Mouse (Mus musculus): ENCODE measurements around the gene Zfp423. TPM values are rescaled to one million over a fixed set of nuclear protein-coding genes. Genes with fewer than 3 reads are reported as not detected.

Zfp423 gene
- polyA plus RNA-seq, 1 experiment from 2014 or later, result 23.1 TPM

DNA sequence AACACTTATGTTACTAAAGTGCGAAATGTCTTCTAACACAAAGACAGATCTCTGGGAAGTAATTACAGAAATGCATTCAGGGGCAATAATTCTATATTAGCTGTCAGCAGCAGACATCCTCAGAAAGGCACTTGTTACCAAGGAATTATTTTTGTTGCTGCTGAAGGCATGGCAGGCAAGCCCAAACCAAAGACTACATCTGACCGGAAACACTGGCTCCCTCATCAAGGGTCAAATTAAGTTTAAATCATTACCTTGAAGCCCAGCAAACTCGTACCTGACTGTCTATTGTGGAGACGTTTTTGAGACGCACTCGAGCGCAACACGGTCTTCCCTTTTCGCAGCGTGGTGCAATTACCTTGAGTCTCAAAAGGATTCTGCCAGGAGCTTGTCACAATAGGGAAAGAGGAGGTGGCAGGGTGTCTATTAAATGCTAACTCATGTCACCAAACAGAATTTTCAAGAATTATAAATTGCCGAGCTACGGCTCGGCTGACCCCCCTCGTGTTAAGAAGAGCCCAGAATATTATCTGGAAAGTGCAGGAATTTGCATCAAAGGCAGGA, 86.3 kb downstream of the Zfp423 start:
- 0 out of 2 replicates have a peak, but pooled peaks cover 5% of the 10 kb centered on the region for H3K4me1 ChIP-seq (ENCODE audit: control insufficient read depth, insufficient read depth, low read length)

DNA sequence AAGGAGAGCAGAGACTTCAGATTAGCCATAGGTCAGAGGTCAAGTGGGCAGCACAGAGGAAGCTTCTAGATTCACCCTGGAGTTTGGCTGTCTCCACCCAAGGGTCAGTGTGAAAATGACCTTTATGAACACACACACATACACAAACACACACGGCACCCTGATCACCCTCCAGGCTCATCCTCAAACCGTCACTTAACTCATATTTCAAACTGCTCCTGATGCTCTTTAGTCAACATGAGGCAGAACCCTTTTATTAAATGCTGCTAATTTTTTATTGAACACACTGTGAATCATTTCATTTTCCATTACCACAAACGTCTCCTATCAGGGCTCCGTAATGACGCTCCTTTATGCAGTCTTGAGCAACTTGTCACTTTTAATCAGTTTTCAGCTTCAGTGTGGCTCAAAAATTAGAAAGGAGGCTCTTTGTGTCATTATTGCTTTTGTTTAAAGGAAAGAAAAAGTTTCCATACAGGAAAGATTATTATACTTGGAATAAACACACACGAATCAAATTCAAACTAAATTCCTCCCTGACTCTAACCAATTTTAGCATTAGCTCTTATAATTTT, 87.0 kb downstream of the Zfp423 start:
- no peaks in the 10 kb centered on the region for H3K27me3 ChIP-seq (replicated peaks; ENCODE audit: control insufficient read depth, insufficient read depth, low read length)
- 0 out of 2 replicates have a peak, but pooled peaks cover 5% of the 10 kb centered on the region for H3K4me1 ChIP-seq (ENCODE audit: control insufficient read depth, insufficient read depth, low read length)
- no peak overlapping the region for H3K4me3 ChIP-seq (ENCODE audit: low read depth, low read length)
- no peak for ATAC-seq (ENCODE audit: low read depth)
- H3K9ac ChIP-seq (ENCODE audit: low read depth, low read length), result no peak overlapping the region
- DNase-seq (ENCODE audit: low spot score), result no peak
- H3K36me3 ChIP-seq (ENCODE audit: control insufficient read depth, insufficient read depth, low read length), result no peaks in the 10 kb centered on the region
- no peaks in the 10 kb centered on the region for H3K9me3 ChIP-seq (ENCODE audit: control insufficient read depth, low read length)
- WGBS, result 61% methylated on average over 6 of the region's 6 CpGs
- no peak overlapping the region for H3K4me2 ChIP-seq (ENCODE audit: low read depth, low read length)
- no peak overlapping the region for H3K27ac ChIP-seq (replicated peaks; ENCODE audit: low read depth, low read length)

More for the DNA sequence above, 86.3 kb downstream of the Zfp423 start:
- Histone ChIP-seq H3K9me3 (ENCODE audit: control insufficient read depth, low read length) (no peaks in the 10 kb centered on the region), H3K27me3 (replicated peaks; ENCODE audit: control insufficient read depth, insufficient read depth, low read length) (no peaks in the 10 kb centered on the region), H3K4me3 (ENCODE audit: low read depth, low read length) (no peak overlapping the region), H3K9ac (ENCODE audit: low read depth, low read length) (no peak overlapping the region), H3K36me3 (ENCODE audit: control insufficient read depth, insufficient read depth, low read length) (no peaks in the 10 kb centered on the region), H3K4me2 (ENCODE audit: low read depth, low read length) (no peak overlapping the region), H3K27ac (replicated peaks; ENCODE audit: low read depth, low read length) (no peak overlapping the region)
- WGBS, result 45% methylated on average over 14 of the region's 14 CpGs
- DNase-seq (ENCODE audit: low spot score) (no peak), ATAC-seq (ENCODE audit: low read depth) (no peak)

DNA sequence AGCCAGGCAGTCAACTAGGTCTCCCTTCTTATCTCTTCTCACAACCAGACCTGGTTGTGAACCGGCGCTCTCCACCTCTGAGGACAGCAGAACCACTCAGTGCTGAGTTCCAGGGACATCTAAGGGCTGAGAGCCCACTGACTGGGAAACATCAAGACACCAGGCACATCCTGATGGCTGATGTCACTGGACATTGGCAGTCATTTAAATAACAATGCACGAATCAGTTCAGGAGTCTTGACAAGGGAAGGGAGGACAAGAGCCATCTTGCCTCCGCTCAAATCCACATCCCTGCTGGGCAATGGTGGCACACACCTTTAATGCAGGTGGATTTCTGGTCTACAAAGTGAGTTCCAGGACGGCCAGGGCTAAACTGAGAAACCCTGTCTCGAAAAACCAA, 92.8 kb downstream of the Zfp423 start:
- H3K4me1 ChIP-seq (ENCODE audit: control insufficient read depth, insufficient read depth, low read length), result peaks cover 10% of the 10 kb centered on the region
- DNase-seq (ENCODE audit: low spot score), result no peak
- H3K27me3 ChIP-seq (replicated peaks; ENCODE audit: control insufficient read depth, insufficient read depth, low read length), result no peaks in the 10 kb centered on the region
- no peak overlapping the region for H3K27ac ChIP-seq (replicated peaks; ENCODE audit: low read depth, low read length)
- H3K9me3 ChIP-seq (ENCODE audit: control insufficient read depth, low read length), result no peaks in the 10 kb centered on the region
- H3K36me3 ChIP-seq (ENCODE audit: control insufficient read depth, insufficient read depth, low read length), result no peaks in the 10 kb centered on the region
- no peak for ATAC-seq (ENCODE audit: low read depth)
- WGBS, result 85% methylated on average over 6 of the region's 6 CpGs
- no peak overlapping the region for H3K4me3 ChIP-seq (ENCODE audit: low read depth, low read length)
- no peak overlapping the region for H3K9ac ChIP-seq (ENCODE audit: low read depth, low read length)
- H3K4me2 ChIP-seq (ENCODE audit: low read depth, low read length), result no peak overlapping the region

DNA sequence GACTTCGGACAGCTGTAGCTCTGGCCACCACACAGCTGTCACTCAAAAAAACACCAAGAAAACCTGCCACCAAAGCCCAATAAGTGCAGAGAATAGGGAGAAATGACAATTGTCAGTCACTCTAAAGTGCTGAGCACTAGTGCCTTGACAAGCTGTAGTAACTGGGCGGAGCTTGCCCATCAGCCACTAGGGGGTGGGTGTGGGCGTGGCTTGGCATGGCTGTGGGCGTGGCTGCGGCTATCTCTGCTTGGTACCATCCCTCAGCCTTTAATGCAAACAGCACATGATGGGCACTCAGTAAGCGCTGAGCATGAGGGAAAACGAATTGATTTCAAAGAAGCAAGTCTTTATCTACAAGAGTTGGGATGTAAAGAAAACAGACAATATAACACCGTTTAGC, 95.2 kb downstream of the Zfp423 start:
- 65% methylated on average over 8 of the region's 8 CpGs for WGBS
- DNase-seq (ENCODE audit: low spot score) (no peak), ATAC-seq (ENCODE audit: low read depth) (no peak)
- no peaks in the 10 kb centered on the region for H3K9me3 ChIP-seq (ENCODE audit: control insufficient read depth, low read length)
- H3K4me2 ChIP-seq (ENCODE audit: low read depth, low read length), result no peak overlapping the region
- H3K27ac ChIP-seq (replicated peaks; ENCODE audit: low read depth, low read length), result no peak overlapping the region
- no peak overlapping the region for H3K9ac ChIP-seq (ENCODE audit: low read depth, low read length)
- H3K4me1 ChIP-seq (ENCODE audit: control insufficient read depth, insufficient read depth, low read length), result peaks cover 16% of the 10 kb centered on the region
- H3K4me3 ChIP-seq (ENCODE audit: low read depth, low read length), result no peak overlapping the region
- H3K36me3 ChIP-seq (ENCODE audit: control insufficient read depth, insufficient read depth, low read length), result no peaks in the 10 kb centered on the region
- no peaks in the 10 kb centered on the region for H3K27me3 ChIP-seq (replicated peaks; ENCODE audit: control insufficient read depth, insufficient read depth, low read length)

DNA sequence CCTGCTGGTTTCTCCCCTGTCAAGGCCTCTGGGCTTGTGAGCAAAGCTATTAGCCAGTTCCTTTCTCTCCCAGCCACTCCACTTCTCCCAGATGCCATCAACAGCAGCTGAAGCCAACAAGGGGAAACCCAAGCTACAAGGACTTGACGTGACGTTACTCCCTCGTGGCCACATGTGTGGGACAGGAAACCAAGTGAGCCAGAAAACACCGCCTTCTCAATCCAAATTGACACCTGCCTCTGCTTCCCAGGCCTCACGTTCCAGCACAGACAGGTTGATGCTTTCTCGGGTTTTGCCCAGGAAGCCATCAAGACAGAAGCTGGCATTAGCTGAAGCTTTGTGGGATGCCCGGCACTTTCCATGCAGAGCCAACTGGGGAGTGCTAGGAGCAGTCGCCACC, 96.3 kb downstream of the Zfp423 start:
- WGBS, result 85% methylated on average over 8 of the region's 8 CpGs
- H3K9me3 ChIP-seq (ENCODE audit: control insufficient read depth, low read length), result no peaks in the 10 kb centered on the region
- ATAC-seq (ENCODE audit: low read depth) (no peak), DNase-seq (ENCODE audit: low spot score) (no peak)
- H3K27ac ChIP-seq (replicated peaks; ENCODE audit: low read depth, low read length), result no peak overlapping the region
- H3K4me2 ChIP-seq (ENCODE audit: low read depth, low read length), result no peak overlapping the region
- H3K27me3 ChIP-seq (replicated peaks; ENCODE audit: control insufficient read depth, insufficient read depth, low read length), result no peaks in the 10 kb centered on the region
- peaks cover 16% of the 10 kb centered on the region for H3K4me1 ChIP-seq (ENCODE audit: control insufficient read depth, insufficient read depth, low read length)
- peaks cover 7% of the 10 kb centered on the region; the same call in 1 of the 2 replicates for H3K36me3 ChIP-seq (ENCODE audit: control insufficient read depth, insufficient read depth, low read length)
- no peak overlapping the region for H3K9ac ChIP-seq (ENCODE audit: low read depth, low read length)
- H3K4me3 ChIP-seq (ENCODE audit: low read depth, low read length), result no peak overlapping the region

DNA sequence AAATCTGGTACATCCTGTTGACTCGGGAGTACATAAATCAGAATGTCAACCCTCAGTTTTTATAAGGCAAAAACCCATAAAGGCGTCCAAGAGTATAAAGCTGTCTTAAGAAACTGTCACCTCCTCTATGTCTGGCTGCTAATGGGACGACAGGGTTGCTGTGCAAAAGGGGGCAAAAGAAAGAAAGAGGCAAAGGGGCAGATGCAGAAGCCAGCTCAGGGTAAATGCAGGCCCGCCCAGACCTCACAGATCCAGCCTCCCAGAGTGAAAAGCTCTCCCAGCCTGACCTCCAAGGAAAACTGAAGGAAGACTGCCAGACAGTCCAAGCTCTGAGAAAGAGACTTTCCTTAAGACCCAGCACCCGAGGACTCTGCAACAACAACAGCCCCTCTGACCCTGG, 97.7 kb downstream of the Zfp423 start:
- no peak overlapping the region for H3K9ac ChIP-seq (ENCODE audit: low read depth, low read length)

DNA sequence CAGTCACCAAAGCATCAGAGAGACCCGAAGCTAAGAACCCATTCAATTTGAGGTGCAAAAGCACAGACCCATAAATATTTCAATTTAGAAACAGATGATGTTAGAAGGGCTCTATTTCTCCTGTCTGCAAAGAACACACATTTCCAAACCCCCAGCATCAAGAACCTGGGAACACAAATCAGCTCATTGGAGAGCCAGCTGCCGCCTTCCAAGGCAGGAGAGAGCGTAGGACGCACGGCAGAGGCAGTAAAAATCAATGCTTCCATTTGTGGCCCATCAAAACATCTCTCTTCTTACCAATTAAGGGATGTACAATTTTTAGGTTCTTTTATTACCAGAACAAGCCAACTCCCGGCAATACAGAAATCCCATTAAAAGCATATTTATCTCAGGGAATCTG, 98.5 kb downstream of the Zfp423 start:
- Histone ChIP-seq H3K4me3 (ENCODE audit: low read depth, low read length) (no peak overlapping the region), H3K27ac (replicated peaks; ENCODE audit: low read depth, low read length) (peak overlapping the region; percentile 48; the same call in 1 of the 2 replicates), H3K27me3 (replicated peaks; ENCODE audit: control insufficient read depth, insufficient read depth, low read length) (no peaks in the 10 kb centered on the region), H3K4me1 (ENCODE audit: control insufficient read depth, insufficient read depth, low read length) (peaks cover 10% of the 10 kb centered on the region; the same call in 1 of the 2 replicates), H3K9ac (ENCODE audit: low read depth, low read length) (no peak overlapping the region), H3K4me2 (ENCODE audit: low read depth, low read length) (0 out of 2 replicates have a peak overlapping the region, but pooled peaks have one; percentile 4), H3K36me3 (ENCODE audit: control insufficient read depth, insufficient read depth, low read length) (peaks cover 18% of the 10 kb centered on the region), H3K9me3 (ENCODE audit: control insufficient read depth, low read length) (no peaks in the 10 kb centered on the region)
- ATAC-seq (ENCODE audit: low read depth) (no peak), DNase-seq (ENCODE audit: low spot score) (no peak)
- WGBS, result 64% methylated on average over 6 of the region's 6 CpGs

More for the DNA sequence above, 97.7 kb downstream of the Zfp423 start:
- H3K4me3 ChIP-seq (ENCODE audit: low read depth, low read length), result no peak overlapping the region
- peak overlapping the region; percentile 48; the same call in 1 of the 2 replicates for H3K27ac ChIP-seq (replicated peaks; ENCODE audit: low read depth, low read length)
- WGBS, result 47% methylated on average over 5 of the region's 5 CpGs
- H3K4me1 ChIP-seq (ENCODE audit: control insufficient read depth, insufficient read depth, low read length), result peaks cover 16% of the 10 kb centered on the region
- no peaks in the 10 kb centered on the region for H3K27me3 ChIP-seq (replicated peaks; ENCODE audit: control insufficient read depth, insufficient read depth, low read length)
- no peak overlapping the region for H3K4me2 ChIP-seq (ENCODE audit: low read depth, low read length)
- H3K9me3 ChIP-seq (ENCODE audit: control insufficient read depth, low read length), result no peaks in the 10 kb centered on the region
- H3K36me3 ChIP-seq (ENCODE audit: control insufficient read depth, insufficient read depth, low read length), result peaks cover 18% of the 10 kb centered on the region
- ATAC-seq (ENCODE audit: low read depth) (no peak), DNase-seq (ENCODE audit: low spot score) (no peak)

DNA sequence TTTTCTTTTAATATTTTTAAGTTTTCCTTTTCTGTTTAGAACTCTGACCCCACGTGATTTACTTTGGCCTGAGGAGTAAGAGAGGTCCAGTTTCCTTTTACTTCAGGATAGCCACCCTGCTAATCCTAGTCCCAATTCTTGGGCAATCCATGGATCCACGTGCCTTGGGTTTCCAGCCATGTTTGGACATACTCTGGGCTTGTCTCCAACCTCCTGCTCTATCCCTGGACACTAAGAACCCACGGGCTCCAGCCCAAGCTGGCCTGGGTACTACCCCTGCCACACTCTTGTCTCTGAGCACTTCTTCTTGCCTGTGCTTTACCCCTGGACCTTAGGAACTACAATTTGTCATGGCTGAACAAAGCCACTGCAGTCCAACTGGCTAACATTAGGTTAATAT, 107.5 kb downstream of the Zfp423 start:
- peaks cover 6% of the 10 kb centered on the region; the same call in 1 of the 2 replicates for H3K4me1 ChIP-seq (ENCODE audit: control insufficient read depth, insufficient read depth, low read length)
- no peak overlapping the region for H3K9ac ChIP-seq (ENCODE audit: low read depth, low read length)
- no peak overlapping the region for H3K4me2 ChIP-seq (ENCODE audit: low read depth, low read length)
- WGBS, result 74% methylated on average over 3 of the region's 3 CpGs
- ATAC-seq (ENCODE audit: low read depth) (no peak), DNase-seq (ENCODE audit: low spot score) (no peak)
- H3K27me3 ChIP-seq (replicated peaks; ENCODE audit: control insufficient read depth, insufficient read depth, low read length), result no peaks in the 10 kb centered on the region
- H3K4me3 ChIP-seq (ENCODE audit: low read depth, low read length), result no peak overlapping the region
- H3K36me3 ChIP-seq (ENCODE audit: control insufficient read depth, insufficient read depth, low read length), result no peaks in the 10 kb centered on the region
- no peaks in the 10 kb centered on the region for H3K9me3 ChIP-seq (ENCODE audit: control insufficient read depth, low read length)
- no peak overlapping the region for H3K27ac ChIP-seq (replicated peaks; ENCODE audit: low read depth, low read length)

DNA sequence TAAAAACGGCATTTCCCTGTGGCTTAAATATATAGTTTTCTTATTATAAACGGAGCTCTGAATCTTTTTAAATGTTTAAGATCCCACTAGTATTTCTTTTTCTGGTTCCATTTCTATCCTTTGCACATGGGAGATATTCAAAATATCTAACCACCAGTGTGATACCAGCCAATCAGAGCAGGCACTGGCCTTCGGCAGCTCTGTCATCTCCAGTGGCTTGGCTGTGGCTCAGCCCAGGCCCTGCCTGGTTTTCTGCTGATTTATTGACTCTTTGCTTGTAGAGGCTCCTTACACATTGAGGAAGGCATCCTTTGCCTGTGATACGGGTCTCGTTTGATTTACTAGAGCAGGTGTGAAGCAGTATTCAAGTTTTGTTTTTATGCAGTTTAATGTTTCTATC, 108.0 kb downstream of the Zfp423 start:
- Histone ChIP-seq H3K27ac (replicated peaks; ENCODE audit: low read depth, low read length) (no peak overlapping the region), H3K4me1 (ENCODE audit: control insufficient read depth, insufficient read depth, low read length) (peaks cover 6% of the 10 kb centered on the region; the same call in 1 of the 2 replicates), H3K9ac (ENCODE audit: low read depth, low read length) (no peak overlapping the region), H3K4me3 (ENCODE audit: low read depth, low read length) (no peak overlapping the region), H3K36me3 (ENCODE audit: control insufficient read depth, insufficient read depth, low read length) (no peaks in the 10 kb centered on the region), H3K4me2 (ENCODE audit: low read depth, low read length) (no peak overlapping the region), H3K27me3 (replicated peaks; ENCODE audit: control insufficient read depth, insufficient read depth, low read length) (no peaks in the 10 kb centered on the region), H3K9me3 (ENCODE audit: control insufficient read depth, low read length) (no peaks in the 10 kb centered on the region)
- DNase-seq (ENCODE audit: low spot score) (no peak), ATAC-seq (ENCODE audit: low read depth) (no peak)
- 77% methylated on average over 5 of the region's 5 CpGs for WGBS
